Mouse (Mus musculus) kidney, postnatal 0 days (tissue): ENCODE measurements at regions not wholly inside any gene's neighbourhood (a gene's known extent, or its start where the extent isn't known, plus 50 kb on each side); places are given as distances from the start of the nearest gene placed in this dataset.

Experiments
- ATAC-seq: fragments of 200-750 bp; cut with Nextera tagmentation; replicated peaks from 2 replicates; pipeline ENCODE4 v1.8.0; 2017; ENCODE audit warnings: low read depth, moderate number of reproducible peaks, moderate TSS enrichment, moderate library complexity; ENCODE audit not compliant: low FRiP score
- DNase-seq: peaks from one replicate; pipeline ENCODE4 v3.0.0-alpha.2; 2016; ENCODE audit warnings: low spot score
- H3K27ac ChIP-seq: fragments of 300-500 bp; sonication (generic); 2 replicates; pipeline ENCODE4 v1.5.1; 2014; ENCODE audit warnings: mild to moderate bottlenecking
- H3K27me3 ChIP-seq: fragments of 300-500 bp; sonication (generic); 2 replicates; pipeline ENCODE4 v1.6.1; 2014; ENCODE audit warnings: low read length, mixed read lengths; ENCODE audit not compliant: insufficient read depth
- H3K36me3 ChIP-seq: fragments of 300-500 bp; sonication (generic); 2 replicates; pipeline ENCODE4 v1.6.1; 2014; ENCODE audit warnings: low read length, mixed read lengths; ENCODE audit not compliant: insufficient read depth
- H3K4me1 ChIP-seq: fragments of 300-500 bp; sonication (generic); replicated peaks from 2 replicates; pipeline ENCODE4 v1.6.1; 2014; ENCODE audit warnings: antibody characterized with exemption, low read length, mixed read lengths; ENCODE audit not compliant: insufficient read depth
- H3K4me2 ChIP-seq: fragments of 300-500 bp; sonication (generic); 2 replicates; pipeline ENCODE4 v1.6.1; 2014; ENCODE audit warnings: mild to moderate bottlenecking, low read length, moderate library complexity, mixed read lengths
- H3K4me3 ChIP-seq: fragments of 300-500 bp; sonication (generic); replicated peaks from 2 replicates; pipeline ENCODE4 v1.5.1; 2014; ENCODE audit warnings: low read depth, low read length
- H3K9ac ChIP-seq: fragments of 300-500 bp; sonication (generic); 2 replicates; pipeline ENCODE4 v1.6.1; 2014; ENCODE audit warnings: low read depth, low read length
- H3K9me3 ChIP-seq: fragments of 300-500 bp; sonication (generic); replicated peaks from 2 replicates; pipeline ENCODE4 v1.6.1; 2016; ENCODE audit warnings: low read length, inconsistent platforms, mixed read lengths
- CTCF ChIP-seq: IDR thresholded peaks from 2 replicates; pipeline ENCODE4 v1.5.1; 2016; ENCODE audit warnings: antibody characterized with exemption, low read depth, mild to moderate bottlenecking, moderate library complexity
- WGBS: fragments of 180-500 bp; shearing (Covaris S2); extraction: QIAGEN DNeasy Blood & Tissue Kit; methylation state at CpG from one replicate; pipeline ENCODE4 v1.1.7; 2014; 5-methylcytosine and 5-hydroxymethylcytosine counted together

GRCm38 (mm10) chr3:104577228-104577927 lies 61.1 kb upstream of the Slc16a1 start:
- TF ChIP-seq CTCF: no peak
- no peak overlapping the region for H3K9ac ChIP-seq
- no peaks in the 10 kb centered on the region for H3K4me1 ChIP-seq
- H3K4me3 ChIP-seq: no peak overlapping the region
- no peak overlapping the region for H3K27ac ChIP-seq
- no peak overlapping the region for H3K4me2 ChIP-seq
- H3K27me3 ChIP-seq: no peaks in the 10 kb centered on the region
- H3K9me3 ChIP-seq: no peaks in the 10 kb centered on the region
- ATAC-seq: no peak
- no peak for DNase-seq
- H3K36me3 ChIP-seq: no peaks in the 10 kb centered on the region
- 62% methylated on average over 5 of the region's 5 CpGs for WGBS

GRCm38 (mm10) chr3:104573277-104573940 lies 61.7 kb upstream of the Lrig2 start:
- Histone ChIP-seq H3K4me3 (no peak overlapping the region), H3K4me1 (no peaks in the 10 kb centered on the region), H3K27me3 (no peaks in the 10 kb centered on the region), H3K27ac (no peak overlapping the region), H3K36me3 (no peaks in the 10 kb centered on the region), H3K4me2 (no peak overlapping the region), H3K9ac (no peak overlapping the region), H3K9me3 (no peaks in the 10 kb centered on the region)
- no peak for TF ChIP-seq CTCF
- WGBS: 83% methylated on average over 5 of the region's 5 CpGs
- DNase-seq (no peak), ATAC-seq (no peak)

- no peak overlapping the region for H3K27ac ChIP-seq
- DNase-seq: no peak
- H3K4me3 ChIP-seq: no peak overlapping the region
- H3K9me3 ChIP-seq: no peaks in the 10 kb centered on the region
- H3K27me3 ChIP-seq: no peaks in the 10 kb centered on the region
- no peak for TF ChIP-seq CTCF
- H3K4me1 ChIP-seq: no peaks in the 10 kb centered on the region
- no peak overlapping the region for H3K9ac ChIP-seq
- WGBS: 59% methylated on average over 10 of the region's 10 CpGs
- ATAC-seq: no peak
- H3K4me2 ChIP-seq: no peak overlapping the region
- no peaks in the 10 kb centered on the region for H3K36me3 ChIP-seq
Observed at GRCm38 (mm10) chr3:104571935-104572631, 60.4 kb upstream of the Lrig2 start.

GRCm38 (mm10) chr3:104565423-104566230 lies 53.9 kb upstream of the Lrig2 start:
- Histone ChIP-seq H3K4me3 (no peak overlapping the region), H3K27me3 (no peaks in the 10 kb centered on the region), H3K9ac (no peak overlapping the region), H3K36me3 (no peaks in the 10 kb centered on the region), H3K4me2 (peak overlapping the region; percentile 27), H3K27ac (no peak overlapping the region), H3K4me1 (peaks cover 6% of the 10 kb centered on the region; the same call in 1 of the 2 replicates), H3K9me3 (no peaks in the 10 kb centered on the region)
- DNase-seq (no peak), ATAC-seq (no peak)
- TF ChIP-seq CTCF: no peak
- WGBS: 35% methylated on average over 13 of the region's 13 CpGs

GRCm38 (mm10) chr3:104564857-104565256 lies 53.1 kb upstream of the Lrig2 start:
- Histone ChIP-seq H3K4me1 (peaks cover 6% of the 10 kb centered on the region; the same call in 1 of the 2 replicates), H3K9ac (no peak overlapping the region), H3K27ac (no peak overlapping the region), H3K27me3 (no peaks in the 10 kb centered on the region), H3K9me3 (no peaks in the 10 kb centered on the region), H3K4me3 (no peak overlapping the region), H3K4me2 (no peak overlapping the region), H3K36me3 (no peaks in the 10 kb centered on the region)
- no peak for ATAC-seq
- 58% methylated on average over 2 of the region's 2 CpGs for WGBS
- no peak for TF ChIP-seq CTCF
- no peak for DNase-seq

GRCm38 (mm10) chr3:104561567-104561966 lies 49.8 kb upstream of the Lrig2 start:
- Histone ChIP-seq H3K4me2 (no peak overlapping the region), H3K36me3 (no peaks in the 10 kb centered on the region), H3K4me1 (peaks cover 6% of the 10 kb centered on the region; the same call in 1 of the 2 replicates), H3K27me3 (no peaks in the 10 kb centered on the region), H3K4me3 (no peak overlapping the region), H3K27ac (no peak overlapping the region), H3K9ac (no peak overlapping the region), H3K9me3 (no peaks in the 10 kb centered on the region)
- WGBS: 50% methylated on average over 4 of the region's 4 CpGs
- no peak for ATAC-seq
- DNase-seq: no peak
- no peak for TF ChIP-seq CTCF
